Mouse (Mus musculus) midbrain, embryonic 15.5 days (tissue): Measurements from ENCODE around the gene Abcc12. TPM values are rescaled to one million over a fixed set of nuclear protein-coding genes. Genes with fewer than 3 reads are reported as not detected.

Source experiments
- ATAC-seq: fragments of 200-750 bp; cut with Nextera tagmentation; replicated peaks from 2 replicates; pipeline ENCODE4 v1.8.0; 2017; ENCODE audit warnings: moderate TSS enrichment
- H3K27ac ChIP-seq: fragments of 300-500 bp; sonication (generic); 2 replicates; pipeline ENCODE4 v1.5.1; 2015; ENCODE audit warnings: mild to moderate bottlenecking, inconsistent platforms
- H3K27me3 ChIP-seq: fragments of 300-500 bp; sonication (generic); replicated peaks from 2 replicates; pipeline ENCODE4 v1.6.1; 2015; ENCODE audit warnings: inconsistent platforms
- H3K36me3 ChIP-seq: fragments of 300-500 bp; sonication (generic); replicated peaks from 2 replicates; pipeline ENCODE4 v1.6.1; 2015; ENCODE audit warnings: inconsistent platforms
- H3K4me1 ChIP-seq: fragments of 300-500 bp; sonication (generic); 2 replicates; pipeline ENCODE4 v1.6.1; 2015; ENCODE audit warnings: inconsistent platforms
- H3K4me2 ChIP-seq: fragments of 300-500 bp; sonication (generic); 2 replicates; pipeline ENCODE4 v1.6.1; 2015; ENCODE audit warnings: inconsistent platforms, mild to moderate bottlenecking, moderate library complexity
- H3K4me3 ChIP-seq: fragments of 300-500 bp; sonication (generic); 2 replicates; pipeline ENCODE4 v1.5.1; 2015; ENCODE audit warnings: mild to moderate bottlenecking, inconsistent platforms
- H3K9ac ChIP-seq: fragments of 300-500 bp; sonication (generic); 2 replicates; pipeline ENCODE4 v1.6.1; 2015; ENCODE audit warnings: mild to moderate bottlenecking, inconsistent platforms
- H3K9me3 ChIP-seq: fragments of 300-500 bp; sonication (generic); 2 replicates; pipeline ENCODE4 v1.6.1; 2016; ENCODE audit warnings: inconsistent platforms
- WGBS: fragments of 180-500 bp; shearing (Covaris S2); methylation state at CpG from one replicate; pipeline ENCODE4 v1.1.7; 2015; ENCODE audit warnings: mixed read lengths; 5-methylcytosine and 5-hydroxymethylcytosine counted together
- polyA plus RNA-seq: library from polyadenylated mRNA; unstranded; fragments of >200 nt; fragmentation: Nextera tagmentation; extraction: Ambion mirVana; gene quantifications from 2 replicates; pipeline ENCODE4 v1.2.1, GENCODE M21; 2015

The Abcc12 gene
- polyA plus RNA-seq, 1 experiment from 2014 or later = 0.06 TPM

GRCm38 (mm10) chr8:86597681-86598080 is 17.2 kb upstream of the Abcc12 start:
- Histone ChIP-seq H3K36me3 (no peaks in the 10 kb centered on the region), H3K9me3 (no peaks in the 10 kb centered on the region), H3K4me2 (no peak overlapping the region), H3K27me3 (no peaks in the 10 kb centered on the region), H3K4me3 (no peak overlapping the region), H3K9ac (no peak overlapping the region), H3K27ac (no peak overlapping the region), H3K4me1 (no peaks in the 10 kb centered on the region)
- no peak for ATAC-seq
- WGBS = 87% methylated on average over 7 of the region's 7 CpGs

- no peak for ATAC-seq
- Histone ChIP-seq H3K9me3 (no peaks in the 10 kb centered on the region), H3K27me3 (no peaks in the 10 kb centered on the region), H3K27ac (no peak overlapping the region), H3K9ac (no peak overlapping the region), H3K4me2 (no peak overlapping the region), H3K36me3 (no peaks in the 10 kb centered on the region), H3K4me1 (no peaks in the 10 kb centered on the region), H3K4me3 (no peak overlapping the region)
- 80% methylated on average over 5 of the region's 5 CpGs for WGBS
These were observed 15.2 kb upstream of the Abcc12 start for GRCm38 (mm10) chr8:86595671-86596070.

- Histone ChIP-seq H3K27ac (no peak overlapping the region), H3K9me3 (no peaks in the 10 kb centered on the region), H3K4me1 (no peaks in the 10 kb centered on the region), H3K36me3 (no peaks in the 10 kb centered on the region), H3K4me3 (no peak overlapping the region), H3K9ac (no peak overlapping the region), H3K4me2 (no peak overlapping the region), H3K27me3 (no peaks in the 10 kb centered on the region)
- ATAC-seq = no peak
- 76% methylated on average over 3 of the region's 3 CpGs for WGBS
These were observed 13.8 kb upstream of the Abcc12 start for GRCm38 (mm10) chr8:86594159-86594796.

- 70% methylated on average over 10 of the region's 10 CpGs for WGBS
These were observed 12.6 kb upstream of the Abcc12 start for GRCm38 (mm10) chr8:86593099-86593498.

GRCm38 (mm10) chr8:86588338-86588737 is 7.9 kb upstream of the Abcc12 start:
- no peak overlapping the region for H3K4me2 ChIP-seq
- no peak for ATAC-seq
- H3K9me3 ChIP-seq = no peaks in the 10 kb centered on the region
- no peak overlapping the region for H3K9ac ChIP-seq
- no peak overlapping the region for H3K4me3 ChIP-seq
- H3K36me3 ChIP-seq = no peaks in the 10 kb centered on the region
- 93% methylated on average over 5 of the region's 5 CpGs for WGBS
- H3K27me3 ChIP-seq = no peaks in the 10 kb centered on the region
- H3K27ac ChIP-seq = no peak overlapping the region
- 0 out of 2 replicates have a peak, but pooled peaks cover 3% of the 10 kb centered on the region for H3K4me1 ChIP-seq

More at GRCm38 (mm10) chr8:86593099-86593498, 12.6 kb upstream of the Abcc12 start:
- no peaks in the 10 kb centered on the region for H3K4me1 ChIP-seq
- no peak for ATAC-seq
- no peak overlapping the region for H3K4me2 ChIP-seq
- no peak overlapping the region for H3K4me3 ChIP-seq
- H3K9me3 ChIP-seq = no peaks in the 10 kb centered on the region
- H3K9ac ChIP-seq = no peak overlapping the region
- H3K27ac ChIP-seq = no peak overlapping the region
- H3K27me3 ChIP-seq = no peaks in the 10 kb centered on the region
- H3K36me3 ChIP-seq = no peaks in the 10 kb centered on the region

GRCm38 (mm10) chr8:86586642-86587041 is 6.2 kb upstream of the Abcc12 start:
- Histone ChIP-seq H3K36me3 (no peaks in the 10 kb centered on the region), H3K4me1 (0 out of 2 replicates have a peak, but pooled peaks cover 3% of the 10 kb centered on the region), H3K27me3 (no peaks in the 10 kb centered on the region), H3K4me3 (no peak overlapping the region), H3K27ac (no peak overlapping the region), H3K9me3 (no peaks in the 10 kb centered on the region), H3K4me2 (no peak overlapping the region), H3K9ac (no peak overlapping the region)
- 50% methylated on average over 6 of the region's 6 CpGs for WGBS
- ATAC-seq = no peak

- Histone ChIP-seq H3K4me1 (0 out of 2 replicates have a peak, but pooled peaks cover 3% of the 10 kb centered on the region), H3K36me3 (no peaks in the 10 kb centered on the region), H3K27me3 (no peaks in the 10 kb centered on the region), H3K27ac (no peak overlapping the region), H3K4me2 (no peak overlapping the region), H3K4me3 (no peak overlapping the region), H3K9ac (no peak overlapping the region), H3K9me3 (no peaks in the 10 kb centered on the region)
- ATAC-seq = no peak
- 36% methylated on average over 5 of the region's 5 CpGs for WGBS
These were observed 5.6 kb upstream of the Abcc12 start for GRCm38 (mm10) chr8:86586058-86586457.

GRCm38 (mm10) chr8:86585532-86585931 is 5.0 kb upstream of the Abcc12 start:
- under 1% methylated on average over 16 of the region's 16 CpGs for WGBS

GRCm38 (mm10) chr8:86585118-86585517 is 4.6 kb upstream of the Abcc12 start:
- ATAC-seq = peak; percentile 79
- H3K9me3 ChIP-seq = no peaks in the 10 kb centered on the region
- peak overlapping the region; percentile 43 for H3K4me3 ChIP-seq
- H3K27me3 ChIP-seq = no peaks in the 10 kb centered on the region
- H3K9ac ChIP-seq = peak overlapping the region; percentile 31; the same call in 1 of the 2 replicates
- no peaks in the 10 kb centered on the region for H3K36me3 ChIP-seq
- WGBS = 2% methylated on average over 11 of the region's 11 CpGs
- H3K4me2 ChIP-seq = peak overlapping the region; percentile 67
- H3K27ac ChIP-seq = peak overlapping the region; percentile 63
- H3K4me1 ChIP-seq = 0 out of 2 replicates have a peak, but pooled peaks cover 3% of the 10 kb centered on the region

More at GRCm38 (mm10) chr8:86585532-86585931, 5.0 kb upstream of the Abcc12 start:
- Histone ChIP-seq H3K27ac (peak overlapping the region; percentile 63), H3K9me3 (no peaks in the 10 kb centered on the region), H3K36me3 (no peaks in the 10 kb centered on the region), H3K9ac (peak overlapping the region; percentile 31; the same call in 1 of the 2 replicates), H3K4me1 (0 out of 2 replicates have a peak, but pooled peaks cover 3% of the 10 kb centered on the region), H3K27me3 (no peaks in the 10 kb centered on the region), H3K4me3 (peak overlapping the region; percentile 43), H3K4me2 (peak overlapping the region; percentile 67)
- ATAC-seq = peak; percentile 82

- no peak overlapping the region for H3K27ac ChIP-seq
- peaks cover 9% of the 10 kb centered on the region; the same call in 1 of the 2 replicates for H3K4me1 ChIP-seq
These were observed 1.4 kb upstream of the Abcc12 start for GRCm38 (mm10) chr8:86581921-86582331.

GRCm38 (mm10) chr8:86578693-86579092 is 1.8 kb downstream of the Abcc12 start:
- no peaks in the 10 kb centered on the region for H3K36me3 ChIP-seq
- H3K27me3 ChIP-seq = no peaks in the 10 kb centered on the region
- H3K27ac ChIP-seq = no peak overlapping the region
- no peaks in the 10 kb centered on the region for H3K9me3 ChIP-seq
- H3K9ac ChIP-seq = no peak overlapping the region
- H3K4me3 ChIP-seq = no peak overlapping the region
- peaks cover 6% of the 10 kb centered on the region; the same call in 1 of the 2 replicates for H3K4me1 ChIP-seq
- ATAC-seq = no peak
- WGBS = 71% methylated on average over 8 of the region's 8 CpGs
- no peak overlapping the region for H3K4me2 ChIP-seq

More at GRCm38 (mm10) chr8:86581921-86582331, 1.4 kb upstream of the Abcc12 start:
- Histone ChIP-seq H3K36me3 (no peaks in the 10 kb centered on the region), H3K4me2 (no peak overlapping the region), H3K4me3 (no peak overlapping the region), H3K9ac (no peak overlapping the region), H3K27me3 (no peaks in the 10 kb centered on the region), H3K9me3 (no peaks in the 10 kb centered on the region)
- ATAC-seq = no peak
- WGBS = 76% methylated on average over 4 of the region's 4 CpGs

- H3K4me2 ChIP-seq = no peak overlapping the region
These were observed 2.4 kb downstream of the Abcc12 start for GRCm38 (mm10) chr8:86578076-86578475.

GRCm38 (mm10) chr8:86577547-86577946 is 2.9 kb downstream of the Abcc12 start:
- H3K4me2 ChIP-seq = no peak overlapping the region
- 72% methylated on average over 8 of the region's 8 CpGs for WGBS
- H3K9me3 ChIP-seq = no peaks in the 10 kb centered on the region
- no peaks in the 10 kb centered on the region for H3K27me3 ChIP-seq
- no peak overlapping the region for H3K27ac ChIP-seq
- no peaks in the 10 kb centered on the region for H3K36me3 ChIP-seq
- peaks cover 6% of the 10 kb centered on the region; the same call in 1 of the 2 replicates for H3K4me1 ChIP-seq
- no peak overlapping the region for H3K9ac ChIP-seq
- no peak for ATAC-seq
- no peak overlapping the region for H3K4me3 ChIP-seq

More at GRCm38 (mm10) chr8:86578076-86578475, 2.4 kb downstream of the Abcc12 start:
- Histone ChIP-seq H3K27ac (0 out of 2 replicates have a peak overlapping the region, but pooled peaks have one; percentile 37), H3K4me1 (peaks cover 6% of the 10 kb centered on the region; the same call in 1 of the 2 replicates), H3K27me3 (no peaks in the 10 kb centered on the region), H3K4me3 (no peak overlapping the region), H3K9me3 (no peaks in the 10 kb centered on the region), H3K36me3 (no peaks in the 10 kb centered on the region), H3K9ac (no peak overlapping the region)
- no peak for ATAC-seq
- WGBS = 59% methylated on average over 9 of the region's 9 CpGs
